Mouse (Mus musculus): ENCODE measurements at regions not wholly inside any gene's neighbourhood (a gene's known extent, or its start where the extent isn't known, plus 50 kb on each side); places are given as distances from the start of the nearest gene placed in this dataset.

DNA sequence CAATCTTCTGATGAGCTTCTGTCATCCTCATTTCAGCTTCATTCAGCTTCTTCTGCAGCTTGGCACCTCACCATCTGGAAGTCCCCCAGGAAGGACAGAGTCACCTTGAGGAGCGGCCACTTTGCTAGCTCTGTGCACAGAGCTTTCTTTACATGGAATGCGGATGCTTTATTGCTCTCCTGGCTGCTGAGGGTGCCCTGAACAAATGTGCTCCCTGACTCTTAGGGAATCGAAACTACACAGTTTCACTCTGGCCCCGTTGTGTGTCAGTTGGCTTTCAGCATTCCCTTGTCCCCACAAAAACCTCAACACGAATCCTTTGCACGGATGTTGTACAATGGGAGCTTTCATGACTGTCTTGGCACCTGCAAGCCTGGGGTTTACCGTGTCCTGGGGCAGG, 330.9 kb upstream of the Thbs1 start:
- TF ChIP-seq CTCF (IDR thresholded peaks at IDR 0.05; ENCODE audit: extremely low read depth, insufficient read depth, insufficient read length, insufficient replicate concordance) (no peak), POLR2A (IDR thresholded peaks at IDR 0.05; ENCODE audit: low read depth, low read length) (no peak)

Data from spleen, adult 2 months (tissue).